Mouse (Mus musculus): ENCODE results near the gene H2afz. TPM values are rescaled to one million over a fixed set of nuclear protein-coding genes. Genes with fewer than 3 reads are reported as not detected.
"Not testable (repeated sequence)": the region's sequence is repeated elsewhere in the genome, so short reads cannot be mapped to it uniquely, and the experiment has no call there.

H2afz gene
- polyA plus RNA-seq, 1 experiment from 2014 or later = 1,370 TPM

DNA sequence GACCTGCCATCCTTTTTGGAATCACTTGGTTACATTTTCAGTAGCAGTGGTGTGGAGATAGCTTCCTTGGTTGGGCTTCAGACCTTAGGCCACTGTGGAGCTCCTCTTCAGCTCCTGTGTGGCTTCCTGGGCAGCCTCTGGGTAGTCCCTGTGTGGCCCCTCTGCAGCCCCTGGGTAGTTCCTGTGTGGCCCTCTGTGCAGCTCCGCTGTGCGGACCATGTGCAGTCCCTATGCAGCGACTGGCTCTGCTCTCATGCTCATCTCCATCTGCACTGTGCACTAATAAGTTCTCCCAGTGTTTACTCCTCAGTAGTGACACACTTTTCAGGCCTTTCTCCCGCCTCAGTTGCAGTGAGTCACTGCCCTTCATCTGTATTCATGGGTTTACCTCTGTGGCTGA is 27.8 kb downstream of the H2afz start:
- H3K9ac ChIP-seq (ENCODE audit: low read depth, low read length) = no peak overlapping the region
- peaks cover 18% of the 10 kb centered on the region for H3K36me3 ChIP-seq (ENCODE audit: control insufficient read depth, insufficient read depth, low read length)
- no peak overlapping the region for H3K27ac ChIP-seq (ENCODE audit: low read depth, low read length)
- 92% methylated on average over 4 of the region's 4 CpGs for WGBS (ENCODE audit: insufficient replicate concordance)
- H3K9me3 ChIP-seq (replicated peaks; ENCODE audit: control insufficient read depth, low read length) = no peaks in the 10 kb centered on the region
- no peaks in the 10 kb centered on the region for H3K4me1 ChIP-seq (ENCODE audit: control insufficient read depth, insufficient read depth, low read length)
- no peaks in the 10 kb centered on the region for H3K27me3 ChIP-seq (ENCODE audit: control insufficient read depth, insufficient read depth, low read length)
- H3K4me3 ChIP-seq (ENCODE audit: low read depth, low read length) = no peak overlapping the region
- ATAC-seq (replicated peaks; ENCODE audit: insufficient number of reproducible peaks, low FRiP score, low TSS enrichment) = no peak
- H3K4me2 ChIP-seq = no peak overlapping the region

DNA sequence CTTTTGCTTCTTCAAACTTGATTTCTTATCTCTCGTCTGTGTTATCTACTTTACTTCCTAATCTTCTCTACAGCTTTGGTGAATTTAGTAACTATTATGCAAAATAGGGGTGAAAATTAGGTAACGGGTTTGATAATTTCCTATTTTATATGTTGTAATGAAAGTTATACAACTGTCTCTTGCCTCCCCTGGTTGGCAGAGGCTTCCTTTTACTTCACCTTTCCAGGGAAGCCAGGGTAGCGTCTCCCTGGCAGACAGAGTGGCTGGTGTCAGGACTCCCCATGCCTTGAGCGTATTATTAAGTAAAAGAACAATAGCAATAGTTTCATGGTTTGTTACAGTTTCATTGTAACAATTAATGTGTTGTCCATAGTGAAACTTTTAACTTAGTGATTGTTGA is 29.5 kb downstream of the H2afz start:
- no peak for ATAC-seq (replicated peaks; ENCODE audit: insufficient number of reproducible peaks, low FRiP score, low TSS enrichment)
- Histone ChIP-seq H3K4me1 (ENCODE audit: control insufficient read depth, insufficient read depth, low read length) (no peaks in the 10 kb centered on the region), H3K9me3 (replicated peaks; ENCODE audit: control insufficient read depth, low read length) (no peaks in the 10 kb centered on the region), H3K4me3 (ENCODE audit: low read depth, low read length) (no peak overlapping the region), H3K9ac (ENCODE audit: low read depth, low read length) (no peak overlapping the region), H3K27ac (ENCODE audit: low read depth, low read length) (no peak overlapping the region), H3K4me2 (no peak overlapping the region), H3K36me3 (ENCODE audit: control insufficient read depth, insufficient read depth, low read length) (peaks cover 18% of the 10 kb centered on the region), H3K27me3 (ENCODE audit: control insufficient read depth, insufficient read depth, low read length) (no peaks in the 10 kb centered on the region)
- WGBS (ENCODE audit: insufficient replicate concordance) = 89% methylated on average over 4 of the region's 4 CpGs

DNA sequence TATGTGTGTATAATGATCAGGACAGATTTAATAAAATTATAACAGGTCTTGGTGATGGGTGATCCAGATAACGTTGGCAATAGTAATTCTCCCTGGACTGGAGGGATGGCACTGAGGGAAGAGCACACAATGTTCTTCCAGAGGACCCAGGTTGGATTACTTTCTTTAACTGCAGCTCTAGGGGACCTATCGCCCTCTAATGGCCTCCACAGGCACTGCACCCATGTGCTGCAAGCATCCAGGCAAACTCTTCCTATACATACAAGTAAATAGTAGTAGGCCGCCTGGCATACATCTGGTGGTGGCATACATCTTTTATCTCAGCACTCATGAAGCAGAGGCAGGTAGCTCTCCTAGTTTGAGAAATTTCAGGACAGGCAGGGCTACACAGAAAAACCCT is 30.9 kb downstream of the H2afz start:
- H3K9ac ChIP-seq (ENCODE audit: low read depth, low read length) = no peak overlapping the region
- ATAC-seq (replicated peaks; ENCODE audit: insufficient number of reproducible peaks, low FRiP score, low TSS enrichment) = no peak
- H3K36me3 ChIP-seq (ENCODE audit: control insufficient read depth, insufficient read depth, low read length) = peaks cover 9% of the 10 kb centered on the region
- no peak overlapping the region for H3K27ac ChIP-seq (ENCODE audit: low read depth, low read length)
- WGBS (ENCODE audit: insufficient replicate concordance) = 85% methylated on average over 3 of the region's 3 CpGs
- no peak overlapping the region for H3K4me3 ChIP-seq (ENCODE audit: low read depth, low read length)
- H3K27me3 ChIP-seq (ENCODE audit: control insufficient read depth, insufficient read depth, low read length) = no peaks in the 10 kb centered on the region
- no peaks in the 10 kb centered on the region for H3K4me1 ChIP-seq (ENCODE audit: control insufficient read depth, insufficient read depth, low read length)
- H3K9me3 ChIP-seq (replicated peaks; ENCODE audit: control insufficient read depth, low read length) = no peaks in the 10 kb centered on the region
- H3K4me2 ChIP-seq = no peak overlapping the region

DNA sequence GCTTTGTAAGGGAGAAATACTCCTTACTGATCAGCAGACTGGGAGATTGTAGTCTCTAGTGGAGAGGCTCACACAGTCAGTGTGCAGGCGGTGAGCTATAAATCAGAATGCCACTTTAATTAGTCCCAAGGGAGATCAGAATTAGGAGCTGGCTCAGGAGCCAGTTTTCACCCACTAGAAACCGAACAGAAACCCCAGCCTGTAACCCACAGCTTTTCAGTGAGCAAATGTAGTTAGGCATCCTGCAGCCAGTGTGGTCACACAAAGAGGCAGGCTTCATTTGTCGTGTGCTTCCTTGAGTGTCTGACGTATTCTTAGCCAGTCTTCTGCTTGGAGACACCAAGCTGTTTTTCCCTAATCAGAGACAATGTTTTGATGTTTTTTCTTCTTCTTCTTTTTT is 32.1 kb downstream of the H2afz start:
- no peak overlapping the region for H3K9ac ChIP-seq (ENCODE audit: low read depth, low read length)
- H3K4me2 ChIP-seq = no peak overlapping the region
- WGBS (ENCODE audit: insufficient replicate concordance) = 89% methylated on average over 4 of the region's 4 CpGs
- H3K27me3 ChIP-seq (ENCODE audit: control insufficient read depth, insufficient read depth, low read length) = no peaks in the 10 kb centered on the region
- H3K9me3 ChIP-seq (replicated peaks; ENCODE audit: control insufficient read depth, low read length) = no peaks in the 10 kb centered on the region
- no peak for ATAC-seq (replicated peaks; ENCODE audit: insufficient number of reproducible peaks, low FRiP score, low TSS enrichment)
- H3K36me3 ChIP-seq (ENCODE audit: control insufficient read depth, insufficient read depth, low read length) = peaks cover 9% of the 10 kb centered on the region
- no peak overlapping the region for H3K4me3 ChIP-seq (ENCODE audit: low read depth, low read length)
- no peaks in the 10 kb centered on the region for H3K4me1 ChIP-seq (ENCODE audit: control insufficient read depth, insufficient read depth, low read length)
- H3K27ac ChIP-seq (ENCODE audit: low read depth, low read length) = no peak overlapping the region

DNA sequence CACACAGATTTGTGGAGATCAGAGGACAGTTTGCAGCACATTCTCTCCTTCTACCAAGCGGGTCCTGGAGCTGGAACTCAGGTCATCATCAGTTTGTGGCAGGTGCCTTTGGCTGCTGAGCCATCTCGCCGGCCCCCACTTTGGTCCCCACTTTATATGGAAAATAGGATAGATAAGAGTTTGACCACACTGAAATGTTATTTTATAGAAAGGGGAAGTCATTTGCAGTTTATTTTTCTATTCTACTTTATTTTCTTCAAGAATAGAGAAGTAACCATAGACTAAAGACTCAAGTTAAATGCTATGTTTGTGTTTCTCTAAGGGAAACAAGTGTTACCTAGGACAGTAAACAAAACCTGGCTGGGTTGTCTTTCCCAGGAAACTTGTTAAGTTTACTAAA is 32.6 kb downstream of the H2afz start:
- Histone ChIP-seq H3K9me3 (replicated peaks; ENCODE audit: control insufficient read depth, low read length) (no peaks in the 10 kb centered on the region), H3K27me3 (ENCODE audit: control insufficient read depth, insufficient read depth, low read length) (no peaks in the 10 kb centered on the region), H3K4me1 (ENCODE audit: control insufficient read depth, insufficient read depth, low read length) (no peaks in the 10 kb centered on the region), H3K9ac (ENCODE audit: low read depth, low read length) (no peak overlapping the region), H3K4me2 (no peak overlapping the region), H3K27ac (ENCODE audit: low read depth, low read length) (no peak overlapping the region), H3K4me3 (ENCODE audit: low read depth, low read length) (no peak overlapping the region), H3K36me3 (ENCODE audit: control insufficient read depth, insufficient read depth, low read length) (peaks cover 9% of the 10 kb centered on the region)
- WGBS (ENCODE audit: insufficient replicate concordance) = 72% methylated on average over 3 of the region's 3 CpGs
- ATAC-seq (replicated peaks; ENCODE audit: insufficient number of reproducible peaks, low FRiP score, low TSS enrichment) = no peak

DNA sequence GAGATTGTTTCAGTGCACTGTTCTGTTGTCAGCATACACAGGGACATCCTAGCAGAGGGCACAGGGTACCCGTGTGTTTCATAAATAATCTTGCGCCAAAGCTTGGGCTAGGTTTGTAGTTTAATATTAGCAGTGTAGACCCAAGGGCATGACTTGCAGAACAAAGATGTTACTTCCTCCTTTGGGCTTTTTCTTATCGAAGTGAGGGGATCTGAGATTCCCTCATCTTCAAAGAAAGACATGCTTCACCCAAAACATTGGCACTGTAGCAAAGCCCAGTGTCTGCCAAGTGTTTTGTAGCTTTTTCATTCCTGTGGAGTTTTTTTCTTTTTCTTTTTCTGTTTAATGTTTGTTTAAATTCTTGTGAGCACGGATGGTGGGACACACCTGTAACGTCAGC is 33.4 kb downstream of the H2afz start:
- H3K9ac ChIP-seq (ENCODE audit: low read depth, low read length) = no peak overlapping the region
- H3K36me3 ChIP-seq (ENCODE audit: control insufficient read depth, insufficient read depth, low read length) = peaks cover 9% of the 10 kb centered on the region
- 82% methylated on average over 5 of the region's 5 CpGs for WGBS (ENCODE audit: insufficient replicate concordance)
- no peak for ATAC-seq (replicated peaks; ENCODE audit: insufficient number of reproducible peaks, low FRiP score, low TSS enrichment)
- no peak overlapping the region for H3K4me2 ChIP-seq
- no peaks in the 10 kb centered on the region for H3K4me1 ChIP-seq (ENCODE audit: control insufficient read depth, insufficient read depth, low read length)
- H3K27ac ChIP-seq (ENCODE audit: low read depth, low read length) = no peak overlapping the region
- H3K27me3 ChIP-seq (ENCODE audit: control insufficient read depth, insufficient read depth, low read length) = no peaks in the 10 kb centered on the region
- no peaks in the 10 kb centered on the region for H3K9me3 ChIP-seq (replicated peaks; ENCODE audit: control insufficient read depth, low read length)
- no peak overlapping the region for H3K4me3 ChIP-seq (ENCODE audit: low read depth, low read length)

DNA sequence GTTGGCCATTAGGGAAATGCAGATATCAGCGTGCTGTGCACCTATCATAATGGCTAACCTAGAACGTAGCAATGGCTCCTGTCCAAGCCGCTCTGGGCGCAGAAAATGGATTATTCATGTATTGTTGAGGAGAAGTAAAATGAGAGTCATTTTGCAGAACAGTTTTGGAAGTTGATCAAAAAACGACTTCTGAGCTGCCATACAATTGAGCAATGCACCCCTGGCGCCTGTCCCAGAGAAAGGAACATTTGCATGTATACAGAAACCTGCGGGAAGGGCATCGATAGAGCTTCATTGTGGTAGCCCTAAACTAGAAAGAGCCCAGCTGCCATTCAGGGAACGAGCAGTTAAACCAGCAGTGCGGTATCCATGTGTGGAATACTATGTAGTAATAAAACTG is 35.9 kb downstream of the H2afz start:
- no peaks in the 10 kb centered on the region for H3K27me3 ChIP-seq (ENCODE audit: control insufficient read depth, insufficient read depth, low read length)
- ATAC-seq (replicated peaks; ENCODE audit: insufficient number of reproducible peaks, low FRiP score, low TSS enrichment) = no peak
- H3K36me3 ChIP-seq (ENCODE audit: control insufficient read depth, insufficient read depth, low read length) = peaks cover 2% of the 10 kb centered on the region
- 86% methylated on average over 10 of the region's 10 CpGs for WGBS (ENCODE audit: insufficient replicate concordance)
- no peak overlapping the region for H3K4me2 ChIP-seq
- H3K4me1 ChIP-seq (ENCODE audit: control insufficient read depth, insufficient read depth, low read length) = no peaks in the 10 kb centered on the region
- no peaks in the 10 kb centered on the region for H3K9me3 ChIP-seq (replicated peaks; ENCODE audit: control insufficient read depth, low read length)
- no peak overlapping the region for H3K4me3 ChIP-seq (ENCODE audit: low read depth, low read length)
- no peak overlapping the region for H3K9ac ChIP-seq (ENCODE audit: low read depth, low read length)
- no peak overlapping the region for H3K27ac ChIP-seq (ENCODE audit: low read depth, low read length)

DNA sequence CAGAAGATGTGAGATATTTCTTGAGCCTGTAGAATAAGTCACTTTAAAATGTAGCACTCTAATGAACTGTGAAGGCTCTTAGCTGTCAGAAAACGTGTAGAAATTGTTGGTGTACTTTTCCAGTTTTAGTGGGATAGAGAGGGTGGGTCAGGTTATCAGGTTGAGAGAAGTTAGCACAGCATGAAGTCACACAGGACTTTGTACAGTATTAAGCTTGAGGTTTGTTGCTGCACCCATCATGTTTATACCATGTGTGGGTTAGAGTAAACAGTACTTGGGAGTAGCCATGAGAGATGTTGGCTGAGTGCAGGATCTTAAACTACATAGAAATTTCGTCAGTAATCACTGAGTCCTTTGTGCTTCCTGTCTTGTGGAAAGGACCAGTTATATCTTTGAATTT is 48.8 kb downstream of the H2afz start:
- H3K36me3 ChIP-seq (ENCODE audit: control insufficient read depth, insufficient read depth, low read length) = no peaks in the 10 kb centered on the region
- 64% methylated on average over 2 of the region's 2 CpGs for WGBS (ENCODE audit: insufficient replicate concordance)
- H3K4me1 ChIP-seq (ENCODE audit: control insufficient read depth, insufficient read depth, low read length) = peaks cover 4% of the 10 kb centered on the region
- no peak for ATAC-seq (replicated peaks; ENCODE audit: insufficient number of reproducible peaks, low FRiP score, low TSS enrichment)
- no peaks in the 10 kb centered on the region for H3K27me3 ChIP-seq (ENCODE audit: control insufficient read depth, insufficient read depth, low read length)
- no peaks in the 10 kb centered on the region for H3K9me3 ChIP-seq (replicated peaks; ENCODE audit: control insufficient read depth, low read length)
- H3K27ac ChIP-seq (ENCODE audit: low read depth, low read length) = no peak overlapping the region
- H3K9ac ChIP-seq (ENCODE audit: low read depth, low read length) = no peak overlapping the region
- no peak overlapping the region for H3K4me3 ChIP-seq (ENCODE audit: low read depth, low read length)
- H3K4me2 ChIP-seq = no peak overlapping the region

DNA sequence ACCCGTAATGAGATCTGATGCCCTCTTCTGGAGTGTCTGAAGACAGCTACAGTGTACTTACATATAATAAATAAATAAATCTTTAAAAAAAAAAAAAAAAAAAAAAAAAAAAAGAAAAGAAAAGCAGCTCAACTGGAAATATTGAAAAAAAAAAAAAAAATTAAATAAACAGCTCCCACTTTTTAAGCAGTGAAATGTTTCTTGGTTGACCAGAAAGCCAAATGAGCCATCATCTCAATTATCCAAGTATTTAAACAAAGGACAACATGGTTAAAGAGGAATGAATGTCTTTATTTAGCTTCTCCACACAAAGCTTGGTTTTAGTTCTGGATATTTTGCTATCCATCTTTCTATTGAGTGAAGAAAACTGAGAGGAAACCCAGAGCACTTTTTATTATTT is 50.3 kb downstream of the H2afz start:
- WGBS (ENCODE audit: insufficient replicate concordance) = no CpG with 5 or more reads among the region's 1 CpGs
- not testable (repeated sequence) for H3K27ac ChIP-seq (ENCODE audit: low read depth, low read length); H3K9me3 ChIP-seq (replicated peaks; ENCODE audit: control insufficient read depth, low read length); H3K4me1 ChIP-seq (ENCODE audit: control insufficient read depth, insufficient read depth, low read length); H3K9ac ChIP-seq (ENCODE audit: low read depth, low read length); ATAC-seq (replicated peaks; ENCODE audit: insufficient number of reproducible peaks, low FRiP score, low TSS enrichment); H3K27me3 ChIP-seq (ENCODE audit: control insufficient read depth, insufficient read depth, low read length); H3K36me3 ChIP-seq (ENCODE audit: control insufficient read depth, insufficient read depth, low read length); H3K4me3 ChIP-seq (ENCODE audit: low read depth, low read length); H3K4me2 ChIP-seq

Data from heart, embryonic 11.5 days (tissue).